Mouse (Mus musculus) hindbrain, embryonic 13.5 days (tissue): ENCODE measurements around the gene Tmem63b. TPM values are rescaled to one million over a fixed set of nuclear protein-coding genes. Genes with fewer than 3 reads are reported as not detected.
"Not testable (repeated sequence)": the region's sequence is repeated elsewhere in the genome, so short reads cannot be mapped to it uniquely, and the experiment has no call there.

Experiments
- ATAC-seq: fragments of 200-750 bp; cut with Nextera tagmentation; 2 replicates; pipeline ENCODE4 v1.8.0; 2017; ENCODE audit warnings: moderate TSS enrichment; ENCODE audit not compliant: low FRiP score
- H3K27ac ChIP-seq: fragments of 300-500 bp; sonication (generic); 2 replicates; pipeline ENCODE4 v1.5.1; 2015; ENCODE audit warnings: inconsistent platforms, mild to moderate bottlenecking, moderate library complexity
- H3K27me3 ChIP-seq: fragments of 300-500 bp; sonication (generic); 2 replicates; pipeline ENCODE4 v1.6.1; 2015; ENCODE audit warnings: mild to moderate bottlenecking, inconsistent platforms
- H3K36me3 ChIP-seq: fragments of 300-500 bp; sonication (generic); 2 replicates; pipeline ENCODE4 v1.6.1; 2015; ENCODE audit warnings: mild to moderate bottlenecking, inconsistent platforms
- H3K4me1 ChIP-seq: fragments of 300-500 bp; sonication (generic); replicated peaks from 2 replicates; pipeline ENCODE4 v1.6.1; 2015; ENCODE audit warnings: inconsistent platforms
- H3K4me2 ChIP-seq: fragments of 300-500 bp; sonication (generic); 2 replicates; pipeline ENCODE4 v1.6.1; 2015; ENCODE audit warnings: inconsistent platforms, mild to moderate bottlenecking, moderate library complexity
- H3K4me3 ChIP-seq: fragments of 300-500 bp; sonication (generic); 2 replicates; pipeline ENCODE4 v1.5.1; 2015; ENCODE audit warnings: mild to moderate bottlenecking, inconsistent platforms
- H3K9ac ChIP-seq: fragments of 300-500 bp; sonication (generic); 2 replicates; pipeline ENCODE4 v1.6.1; 2015; ENCODE audit warnings: mild to moderate bottlenecking, inconsistent platforms
- H3K9me3 ChIP-seq: fragments of 300-500 bp; sonication (generic); 2 replicates; pipeline ENCODE4 v1.6.1; 2016; ENCODE audit warnings: inconsistent platforms
- WGBS: fragments of 180-500 bp; shearing (Covaris S2); methylation state at CpG from one replicate; pipeline ENCODE4 v1.1.7; 2015; 5-methylcytosine and 5-hydroxymethylcytosine counted together
- polyA plus RNA-seq: library from polyadenylated mRNA; unstranded; fragments of >200 nt; fragmentation: Nextera tagmentation; extraction: Ambion mirVana; gene quantifications from 2 replicates; pipeline ENCODE4 v1.2.1, GENCODE M21; 2015

The Tmem63b gene
- polyA plus RNA-seq, 1 experiment from 2014 or later = 123 TPM

DNA sequence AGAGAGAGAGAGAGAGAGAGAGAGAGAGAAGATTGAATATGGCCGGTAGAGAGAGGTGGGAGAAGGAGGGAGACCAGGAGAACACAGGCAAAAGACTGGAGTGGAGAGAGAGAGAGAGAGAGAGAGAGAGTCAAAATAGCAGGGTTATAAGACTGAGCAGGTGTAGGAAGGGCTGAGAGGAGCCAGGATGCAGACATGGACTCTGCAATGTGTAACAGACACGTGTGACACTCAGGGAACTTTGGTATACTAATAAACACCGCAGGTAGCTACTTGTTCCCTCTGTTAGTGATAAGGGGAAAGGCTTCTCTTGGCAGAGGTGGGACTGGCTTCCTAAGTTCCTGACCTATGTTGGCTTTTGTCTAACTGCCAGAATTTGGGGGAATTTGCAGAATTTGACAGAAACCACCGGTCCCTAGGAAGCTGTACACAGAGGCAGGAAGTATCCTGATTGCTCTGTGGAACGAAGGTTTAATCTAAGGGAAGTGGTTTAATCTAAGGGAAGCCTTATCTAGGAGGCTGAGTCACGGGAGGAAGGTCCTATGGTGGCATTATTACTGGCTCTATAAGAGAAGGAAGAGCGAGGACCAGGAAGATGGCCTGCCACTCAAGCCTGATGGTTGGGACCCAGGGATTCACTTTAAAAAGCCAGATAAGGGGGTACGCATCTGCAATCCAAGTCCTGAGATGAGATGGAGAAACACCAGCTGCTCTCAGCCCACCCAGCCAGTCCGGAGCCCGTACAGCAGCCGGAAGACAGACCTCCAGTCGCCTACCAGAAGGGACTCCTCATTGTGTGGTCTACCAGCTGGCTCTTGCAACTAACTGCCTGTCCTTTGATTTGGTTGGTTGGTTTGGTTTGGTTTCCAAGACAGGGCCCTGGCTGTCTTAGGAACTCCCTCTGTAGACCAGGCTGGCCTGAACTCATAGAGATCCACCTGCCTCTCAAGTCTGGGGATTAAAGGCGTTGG, 57.5 kb downstream of the Tmem63b start:
- WGBS = 64% methylated on average over 13 of the region's 13 CpGs
- Histone ChIP-seq H3K9me3 (no peaks in the 10 kb centered on the region), H3K4me1 (peaks cover 11% of the 10 kb centered on the region), H3K4me2 (peak overlapping the region; percentile 65), H3K36me3 (no peaks in the 10 kb centered on the region), H3K27me3 (no peaks in the 10 kb centered on the region), H3K4me3 (peak overlapping the region; percentile 45), H3K9ac (peak overlapping the region; percentile 73; the same call in 1 of the 2 replicates), H3K27ac (peak overlapping the region; percentile 77)
- peak; percentile 17; the same call in 1 of the 2 replicates for ATAC-seq

DNA sequence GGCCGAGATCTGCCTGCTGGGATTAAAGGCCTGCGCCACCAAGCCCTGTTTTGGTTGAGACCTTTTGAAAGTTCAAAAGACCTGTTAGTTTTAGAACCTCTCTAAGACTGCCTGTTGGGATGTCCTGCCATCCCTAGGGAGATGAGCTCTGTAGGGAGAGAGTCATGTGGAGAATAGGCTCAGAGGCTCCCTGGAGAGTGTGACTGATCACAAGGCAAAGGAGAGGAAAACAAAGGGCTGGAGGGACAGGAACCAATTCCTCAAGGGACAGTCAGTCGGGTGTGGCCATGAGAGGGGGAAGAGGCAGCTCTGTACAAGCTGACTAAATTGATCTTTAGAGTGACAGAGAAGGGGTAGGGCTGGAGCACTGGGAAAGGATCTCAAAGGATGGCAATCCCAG, 58.5 kb downstream of the Tmem63b start:
- no peak overlapping the region for H3K27ac ChIP-seq
- no peak overlapping the region for H3K4me2 ChIP-seq
- no peak for ATAC-seq
- 21% methylated on average over 3 of the region's 3 CpGs for WGBS
- no peaks in the 10 kb centered on the region for H3K27me3 ChIP-seq
- H3K36me3 ChIP-seq = no peaks in the 10 kb centered on the region
- H3K4me1 ChIP-seq = peaks cover 11% of the 10 kb centered on the region
- no peak overlapping the region for H3K9ac ChIP-seq
- H3K4me3 ChIP-seq = no peak overlapping the region
- H3K9me3 ChIP-seq = no peaks in the 10 kb centered on the region

DNA sequence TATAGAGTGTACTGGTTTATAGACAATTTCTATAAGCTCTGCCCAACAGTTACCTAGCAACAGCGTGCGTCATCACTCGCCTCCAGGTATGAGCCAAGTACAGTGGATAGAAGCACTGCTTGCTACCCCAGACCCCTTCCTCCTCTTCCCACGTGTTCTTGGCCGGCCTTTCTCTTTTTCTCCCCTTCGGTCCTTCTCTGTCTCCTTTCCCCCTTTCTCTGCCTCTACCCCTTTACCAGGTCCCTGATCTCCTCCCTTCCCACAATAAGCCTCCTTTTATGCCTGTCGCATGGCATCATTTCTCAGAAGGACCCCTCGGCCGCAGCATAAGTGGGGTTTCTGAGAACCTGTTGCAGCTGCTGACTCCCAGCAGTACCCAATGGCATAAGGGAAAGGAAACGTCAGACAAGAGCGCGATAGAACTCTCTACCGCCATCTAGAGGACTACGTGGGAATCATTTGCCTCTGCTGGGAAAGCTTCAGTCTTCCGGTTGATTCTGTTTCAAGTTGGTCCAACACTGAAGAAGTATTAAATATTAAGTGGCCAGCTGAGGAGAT, 60.0 kb downstream of the Tmem63b start:
- Histone ChIP-seq H3K27ac (no peak overlapping the region), H3K9ac (no peak overlapping the region), H3K4me3 (no peak overlapping the region), H3K27me3 (no peaks in the 10 kb centered on the region), H3K4me1 (peaks cover 11% of the 10 kb centered on the region), H3K36me3 (no peaks in the 10 kb centered on the region), H3K9me3 (no peaks in the 10 kb centered on the region), H3K4me2 (peak overlapping the region; percentile 33; the same call in 1 of the 2 replicates)
- ATAC-seq = no peak
- WGBS = 26% methylated on average over 15 of the region's 15 CpGs

DNA sequence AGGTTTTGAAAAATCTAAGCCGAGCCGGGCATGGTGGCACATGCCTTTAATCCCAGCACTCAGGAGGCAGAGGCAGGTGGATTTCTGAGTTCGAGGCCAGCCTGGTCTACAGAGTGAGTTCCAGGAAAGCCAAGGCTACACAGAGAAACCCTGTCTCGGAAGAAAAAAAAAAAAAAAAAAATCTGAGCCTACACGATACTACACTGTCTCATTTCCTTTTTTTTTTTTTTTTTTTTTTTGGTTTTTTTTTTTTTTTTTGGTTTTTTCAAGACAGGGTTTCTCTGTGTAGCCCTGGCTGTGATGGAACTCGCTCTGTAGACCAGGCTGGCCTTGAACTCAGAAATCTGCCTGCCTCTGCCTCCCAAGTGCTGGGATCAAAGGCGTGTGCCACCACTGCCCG, 63.3 kb downstream of the Tmem63b start:
- H3K36me3 ChIP-seq, H3K4me1 ChIP-seq, H3K9ac ChIP-seq, H3K27me3 ChIP-seq, H3K4me3 ChIP-seq, H3K4me2 ChIP-seq, H3K27ac ChIP-seq, ATAC-seq, H3K9me3 ChIP-seq: not testable (repeated sequence)
- 90% methylated on average over 8 of the region's 8 CpGs for WGBS

DNA sequence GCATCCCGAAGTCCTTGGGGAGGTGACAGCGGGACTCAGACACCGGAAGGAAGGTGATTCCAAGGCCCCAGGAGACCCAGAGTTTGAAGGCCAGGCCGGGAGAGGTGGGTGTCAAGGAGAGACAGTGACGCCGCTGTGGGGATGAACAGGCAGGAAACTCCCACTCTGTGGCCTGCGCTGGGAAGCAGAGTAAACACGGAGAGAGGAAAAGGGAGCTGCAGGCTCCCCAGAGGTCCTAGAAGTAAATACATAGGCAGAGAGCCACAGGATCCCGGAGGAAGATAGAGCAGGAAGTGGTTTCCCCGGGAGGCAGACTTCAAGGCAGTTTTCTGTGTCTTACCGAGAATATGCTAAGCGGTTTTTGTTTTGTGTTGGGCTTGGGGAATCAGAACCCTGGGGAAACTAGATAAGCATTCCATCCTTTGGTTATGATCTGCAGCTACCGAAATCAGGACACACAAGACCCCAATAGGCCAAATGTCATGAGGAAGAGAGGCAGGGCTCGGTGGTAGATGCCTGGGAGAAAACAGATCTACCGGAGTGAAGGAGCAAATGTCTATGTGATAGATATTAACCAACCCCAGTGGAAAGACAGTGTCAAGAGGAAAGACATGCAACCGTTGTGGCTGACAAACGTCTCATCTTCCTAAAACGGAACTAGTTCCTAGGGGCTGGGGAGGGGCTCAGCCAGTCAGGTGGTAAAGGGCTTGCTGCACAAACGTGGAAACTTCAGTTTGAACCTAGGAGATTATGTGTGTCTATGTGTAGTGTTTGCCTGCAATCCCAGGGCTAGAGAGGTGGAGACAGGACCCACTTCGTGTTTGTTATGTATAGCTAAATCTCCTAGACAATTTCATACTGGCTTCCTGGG, 67.1 kb downstream of the Tmem63b start:
- no peak for ATAC-seq
- WGBS = 31% methylated on average over 20 of the region's 20 CpGs
- H3K36me3 ChIP-seq = no peaks in the 10 kb centered on the region

DNA sequence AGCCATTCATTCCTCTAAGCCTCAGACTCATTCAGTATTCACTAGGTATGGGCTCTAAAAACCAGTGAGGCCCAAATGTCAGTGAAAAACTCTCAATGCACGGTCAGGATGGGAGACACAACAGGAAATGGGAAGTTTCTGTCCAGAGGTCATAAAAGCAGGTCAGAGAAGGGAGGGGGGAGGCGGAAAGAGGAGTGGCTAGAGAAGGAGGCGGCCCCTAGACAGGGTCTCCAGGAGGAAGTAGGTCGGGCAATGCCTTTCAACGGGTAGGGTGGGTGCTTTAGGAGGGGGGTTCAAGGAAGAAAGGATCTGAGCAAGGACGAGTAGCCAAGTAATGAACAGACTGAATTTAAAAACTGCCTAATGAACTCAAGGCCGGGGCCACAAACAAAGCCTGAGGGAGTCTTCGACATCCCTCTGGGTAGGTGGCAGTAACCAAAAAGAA, 67.7 kb downstream of the Tmem63b start:
- Histone ChIP-seq H3K4me1 (peaks cover 4% of the 10 kb centered on the region; the same call in 1 of the 2 replicates), H3K4me2 (peak overlapping the region; percentile 21; the same call in 1 of the 2 replicates), H3K36me3 (no peaks in the 10 kb centered on the region), H3K4me3 (no peak overlapping the region), H3K9ac (no peak overlapping the region; the same call in 1 of the 2 replicates), H3K9me3 (no peaks in the 10 kb centered on the region), H3K27me3 (no peaks in the 10 kb centered on the region), H3K27ac (no peak overlapping the region; the same call in 1 of the 2 replicates)
- 13% methylated on average over 8 of the region's 8 CpGs for WGBS
- ATAC-seq = no peak

More for the DNA sequence above, 67.1 kb downstream of the Tmem63b start:
- no peaks in the 10 kb centered on the region for H3K9me3 ChIP-seq
- peaks cover 4% of the 10 kb centered on the region; the same call in 1 of the 2 replicates for H3K4me1 ChIP-seq
- H3K4me2 ChIP-seq = peak overlapping the region; percentile 21; the same call in 1 of the 2 replicates
- no peaks in the 10 kb centered on the region for H3K27me3 ChIP-seq
- H3K27ac ChIP-seq = no peak overlapping the region
- H3K9ac ChIP-seq = no peak overlapping the region; the same call in 1 of the 2 replicates
- H3K4me3 ChIP-seq = no peak overlapping the region

DNA sequence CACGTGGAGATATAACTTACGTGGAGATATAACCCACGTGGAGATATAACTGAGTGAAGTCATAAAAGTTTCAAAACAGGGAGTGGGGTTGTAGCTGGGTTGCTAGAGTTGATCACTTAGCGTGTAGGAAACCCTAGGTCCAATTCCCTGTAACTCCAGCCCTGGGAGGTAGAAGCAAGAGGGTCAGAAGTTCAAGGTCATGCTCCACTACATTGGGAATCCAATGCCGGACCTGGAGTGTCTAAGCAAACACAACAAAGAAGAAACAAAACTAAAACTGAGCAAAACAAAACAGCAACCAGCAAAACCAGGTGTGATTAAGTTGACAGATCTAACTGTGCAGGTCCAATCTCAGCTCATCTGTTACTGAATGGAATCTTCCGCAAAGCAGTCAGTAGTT, 69.0 kb downstream of the Tmem63b start:
- Histone ChIP-seq H3K4me1 (peaks cover 4% of the 10 kb centered on the region; the same call in 1 of the 2 replicates), H3K36me3 (no peaks in the 10 kb centered on the region), H3K4me2 (no peak overlapping the region), H3K27me3 (no peaks in the 10 kb centered on the region), H3K9ac (no peak overlapping the region), H3K27ac (no peak overlapping the region), H3K4me3 (no peak overlapping the region), H3K9me3 (no peaks in the 10 kb centered on the region)
- WGBS = 86% methylated on average over 6 of the region's 6 CpGs
- ATAC-seq = no peak

DNA sequence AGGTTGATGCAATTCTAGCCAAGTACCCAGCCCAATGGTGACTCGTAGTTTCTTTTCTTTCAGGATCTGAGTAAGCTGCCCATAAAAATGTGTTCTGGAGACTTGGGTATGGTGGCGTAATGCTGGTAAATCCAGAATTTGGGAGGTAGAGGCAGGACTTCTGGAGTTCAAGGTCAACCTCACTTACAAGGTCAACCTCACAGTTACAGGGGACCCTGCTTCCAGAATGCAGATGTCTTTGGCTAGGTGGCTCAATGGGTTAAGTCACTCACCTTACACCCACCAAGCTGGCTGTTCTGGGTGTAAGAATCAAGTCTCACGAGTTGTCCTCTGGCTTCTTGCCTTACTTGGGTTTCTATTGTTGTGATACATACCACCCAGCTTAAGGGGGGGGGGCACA, 70.0 kb downstream of the Tmem63b start:
- ATAC-seq = no peak
- Histone ChIP-seq H3K36me3 (no peaks in the 10 kb centered on the region), H3K27me3 (no peaks in the 10 kb centered on the region), H3K4me1 (peaks cover 4% of the 10 kb centered on the region; the same call in 1 of the 2 replicates), H3K4me2 (no peak overlapping the region), H3K27ac (no peak overlapping the region), H3K4me3 (no peak overlapping the region), H3K9me3 (no peaks in the 10 kb centered on the region), H3K9ac (no peak overlapping the region)
- WGBS = 88% methylated on average over 3 of the region's 3 CpGs

DNA sequence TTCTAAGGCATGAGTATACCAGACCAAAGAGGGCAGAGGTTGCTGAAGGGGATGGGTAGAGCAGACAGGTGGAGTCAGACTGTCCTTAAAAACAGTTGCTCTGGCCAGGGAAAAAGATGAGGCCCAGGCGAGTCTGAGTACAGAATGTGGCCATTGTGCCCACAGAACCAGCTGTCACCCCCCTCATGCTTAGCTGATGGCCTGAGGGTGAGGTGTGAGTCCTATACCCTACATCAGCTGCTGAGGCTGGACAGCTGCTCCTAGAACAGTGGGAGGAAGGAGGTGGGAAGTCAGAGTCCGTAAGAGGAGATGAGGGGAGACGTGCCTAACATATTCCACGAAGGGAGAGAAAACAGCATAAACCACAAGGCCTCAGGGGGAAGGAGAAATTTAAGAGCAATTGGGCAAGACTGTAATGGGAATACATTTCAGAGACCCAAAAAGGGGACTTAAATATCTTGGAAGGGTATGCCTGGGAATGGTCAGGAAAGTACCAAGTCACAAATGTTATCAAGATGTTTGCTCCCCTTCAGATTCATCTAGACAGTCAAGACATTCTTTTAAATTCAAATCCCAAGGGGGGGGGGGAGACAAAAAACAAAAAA, 70.6 kb downstream of the Tmem63b start:
- 68% methylated on average over 4 of the region's 4 CpGs for WGBS
- no peak for ATAC-seq
- Histone ChIP-seq H3K4me3 (no peak overlapping the region), H3K4me1 (peaks cover 4% of the 10 kb centered on the region; the same call in 1 of the 2 replicates), H3K27ac (no peak overlapping the region), H3K36me3 (no peaks in the 10 kb centered on the region), H3K4me2 (no peak overlapping the region), H3K27me3 (no peaks in the 10 kb centered on the region), H3K9ac (no peak overlapping the region), H3K9me3 (no peaks in the 10 kb centered on the region)

DNA sequence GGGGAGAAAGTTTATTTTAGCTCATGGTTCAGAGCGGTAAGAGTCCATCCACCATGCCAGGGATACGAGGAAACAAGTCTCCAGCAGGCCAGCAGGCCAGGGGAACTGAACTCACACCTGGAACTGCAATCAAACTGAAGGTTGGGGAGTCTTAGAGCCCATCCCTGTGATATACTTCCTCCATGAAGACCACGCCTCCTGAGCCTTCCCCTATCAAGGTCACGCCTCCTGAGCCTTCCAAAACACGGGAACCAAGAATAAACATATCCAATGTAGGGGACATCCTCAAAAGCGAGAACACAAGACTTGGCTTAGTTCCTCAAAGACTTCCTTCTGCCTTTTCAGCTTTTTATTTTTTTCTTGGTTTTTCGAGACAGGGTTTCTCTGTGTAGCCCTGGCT, 73.8 kb downstream of the Tmem63b start:
- 89% methylated on average over 7 of the region's 7 CpGs for WGBS
- H3K9ac ChIP-seq = no peak overlapping the region
- H3K4me2 ChIP-seq = no peak overlapping the region
- ATAC-seq = no peak
- H3K36me3 ChIP-seq = no peaks in the 10 kb centered on the region
- H3K27me3 ChIP-seq = no peaks in the 10 kb centered on the region
- no peaks in the 10 kb centered on the region for H3K9me3 ChIP-seq
- H3K27ac ChIP-seq = no peak overlapping the region
- peaks cover 6% of the 10 kb centered on the region; the same call in 1 of the 2 replicates for H3K4me1 ChIP-seq
- no peak overlapping the region for H3K4me3 ChIP-seq

DNA sequence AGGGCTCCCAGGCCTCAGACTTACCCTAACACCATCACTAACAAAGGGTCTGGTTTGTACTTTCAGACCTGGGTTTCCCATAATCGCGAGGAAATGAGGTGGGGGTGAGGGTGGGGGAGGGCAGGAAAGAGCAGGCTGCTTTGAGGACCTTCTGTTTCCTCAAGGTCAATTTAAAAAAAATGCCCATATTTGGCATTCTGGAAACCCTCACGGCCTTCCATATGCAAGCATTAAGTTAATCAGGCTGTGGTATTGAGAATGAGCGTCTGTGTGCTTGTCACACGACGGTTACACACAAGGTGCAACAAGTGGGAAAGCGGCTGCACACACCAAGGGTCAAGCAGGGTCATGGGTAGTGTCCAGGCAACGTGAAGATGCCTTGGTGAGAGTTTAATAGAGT, 74.7 kb downstream of the Tmem63b start:
- no peak for ATAC-seq
- WGBS = 84% methylated on average over 8 of the region's 8 CpGs

More for the DNA sequence above, 74.7 kb downstream of the Tmem63b start:
- H3K36me3 ChIP-seq = no peaks in the 10 kb centered on the region
- H3K4me3 ChIP-seq = no peak overlapping the region
- H3K27ac ChIP-seq = no peak overlapping the region
- H3K4me1 ChIP-seq = peaks cover 6% of the 10 kb centered on the region; the same call in 1 of the 2 replicates
- H3K9ac ChIP-seq = no peak overlapping the region
- no peak overlapping the region for H3K4me2 ChIP-seq
- no peaks in the 10 kb centered on the region for H3K27me3 ChIP-seq
- H3K9me3 ChIP-seq = no peaks in the 10 kb centered on the region
